Mouse (Mus musculus) testis, adult 2 months (tissue): ENCODE data around the gene Cgas. TPM values are rescaled to one million over a fixed set of nuclear protein-coding genes. Genes with fewer than 3 reads are reported as not detected.
A peak's percentile ranks its signal among the peaks of the same experiment; 100 is the strongest.

Experiments
- H3K27ac ChIP-seq: fragments of 200-500 bp; 2 replicates; pipeline ENCODE4 v1.5.1; 2012; ENCODE audit warnings: low read depth, low read length; ENCODE audit not compliant: control insufficient read depth, insufficient read depth
- H3K27me3 ChIP-seq: fragments of 200-500 bp; 2 replicates; pipeline ENCODE4 v1.6.1; 2012; ENCODE audit warnings: mild to moderate bottlenecking, low read length, moderate library complexity; ENCODE audit not compliant: control insufficient read depth, insufficient read depth
- H3K36me3 ChIP-seq: fragments of 200-500 bp; 2 replicates; pipeline ENCODE4 v1.6.1; 2012; ENCODE audit warnings: mild to moderate bottlenecking, low read length; ENCODE audit not compliant: control insufficient read depth, insufficient read depth
- H3K4me1 ChIP-seq: fragments of 200-500 bp; 2 replicates; pipeline ENCODE4 v1.6.1; 2012; ENCODE audit warnings: low read length; ENCODE audit not compliant: control insufficient read depth, insufficient read depth
- H3K4me3 ChIP-seq: fragments of 200-500 bp; 2 replicates; pipeline ENCODE4 v1.5.1; 2012; ENCODE audit warnings: low read depth, mild to moderate bottlenecking, low read length, moderate library complexity, mixed read lengths; ENCODE audit not compliant: control insufficient read depth
- CTCF ChIP-seq: fragments of 200-500 bp; IDR thresholded peaks from 2 replicates; pipeline ENCODE4 v1.5.1; 2012; ENCODE audit warnings: low read depth, mild to moderate bottlenecking, inconsistent platforms, low read length, moderate library complexity; ENCODE audit not compliant: control insufficient read depth, insufficient read depth, insufficient replicate concordance
- POLR2A ChIP-seq: fragments of 200-500 bp; IDR thresholded peaks from 2 replicates; pipeline ENCODE4 v1.6.1; 2012; ENCODE audit warnings: low read depth, mild to moderate bottlenecking, inconsistent platforms, low read length, moderate library complexity; ENCODE audit not compliant: control insufficient read depth
- polyA plus RNA-seq: library from polyadenylated mRNA; depleted of rRNA; stranded (reverse); fragments of >200 nt; gene quantifications from 2 replicates; pipeline ENCODE4 v1.2.3, GENCODE M21; 2012; rRNA removed

Cgas gene
- polyA plus RNA-seq, 1 experiment: 0.09 TPM

- TF ChIP-seq CTCF (no peak), POLR2A (peak; percentile 86)
- H3K27ac ChIP-seq: peak within 1 kb of the TSS; percentile 88
- no peaks in the 10 kb centered on the region for H3K27me3 ChIP-seq
- H3K36me3 ChIP-seq: no peaks in the 10 kb centered on the region; the same call in 1 of the 2 replicates
- peaks cover 8% of the 10 kb centered on the region for H3K4me1 ChIP-seq
- H3K4me3 ChIP-seq: peak within 1 kb of the TSS; percentile 96
Measured at GRCm38 (mm10) chr9:78395630-78396351, 47.2 kb downstream of the Cgas start, which contains the start of gene Ddx43. TSS of gene Ddx43 (plus strand) at chr9:78395777.

GRCm38 (mm10) chr9:78395244-78395629, 47.8 kb downstream of the Cgas start:
- peak overlapping the region; percentile 86 for H3K27ac ChIP-seq
- no peaks in the 10 kb centered on the region; the same call in 1 of the 2 replicates for H3K36me3 ChIP-seq
- peaks cover 8% of the 10 kb centered on the region for H3K4me1 ChIP-seq
- TF ChIP-seq POLR2A (no peak), CTCF (no peak)
- H3K4me3 ChIP-seq: peak overlapping the region; percentile 96
- H3K27me3 ChIP-seq: no peaks in the 10 kb centered on the region

GRCm38 (mm10) chr9:78394602-78395001, 48.4 kb downstream of the Cgas start:
- Histone ChIP-seq H3K4me3 (no peak overlapping the region), H3K27me3 (no peaks in the 10 kb centered on the region), H3K4me1 (peaks cover 11% of the 10 kb centered on the region), H3K36me3 (no peaks in the 10 kb centered on the region; the same call in 1 of the 2 replicates), H3K27ac (no peak overlapping the region)
- TF ChIP-seq POLR2A: no peak
- TF ChIP-seq CTCF: no peak

- TF ChIP-seq POLR2A: no peak
- TF ChIP-seq CTCF: no peak
- H3K4me3 ChIP-seq: no peak overlapping the region
- H3K27me3 ChIP-seq: no peaks in the 10 kb centered on the region
- no peaks in the 10 kb centered on the region for H3K36me3 ChIP-seq
- peaks cover 11% of the 10 kb centered on the region for H3K4me1 ChIP-seq
- H3K27ac ChIP-seq: no peak overlapping the region
Measured at GRCm38 (mm10) chr9:78393741-78394140, 49.3 kb downstream of the Cgas start.

GRCm38 (mm10) chr9:78389981-78390380, 53.1 kb downstream of the Cgas start:
- Histone ChIP-seq H3K4me3 (no peak overlapping the region), H3K27me3 (no peaks in the 10 kb centered on the region), H3K27ac (no peak overlapping the region), H3K4me1 (peaks cover 3% of the 10 kb centered on the region), H3K36me3 (no peaks in the 10 kb centered on the region)
- TF ChIP-seq POLR2A: no peak
- no peak for TF ChIP-seq CTCF

GRCm38 (mm10) chr9:78386947-78387346, 56.1 kb downstream of the Cgas start:
- TF ChIP-seq CTCF (no peak), POLR2A (no peak)
- Histone ChIP-seq H3K27ac (no peak overlapping the region), H3K4me3 (no peak overlapping the region), H3K36me3 (no peaks in the 10 kb centered on the region), H3K27me3 (no peaks in the 10 kb centered on the region), H3K4me1 (peaks cover 3% of the 10 kb centered on the region; the same call in 1 of the 2 replicates)

GRCm38 (mm10) chr9:78385893-78386292, 57.1 kb downstream of the Cgas start:
- peaks cover 3% of the 10 kb centered on the region; the same call in 1 of the 2 replicates for H3K4me1 ChIP-seq
- no peaks in the 10 kb centered on the region for H3K27me3 ChIP-seq
- no peak overlapping the region for H3K4me3 ChIP-seq
- no peak overlapping the region for H3K27ac ChIP-seq
- no peak for TF ChIP-seq POLR2A
- TF ChIP-seq CTCF: no peak
- H3K36me3 ChIP-seq: no peaks in the 10 kb centered on the region

Other genes starting within 250 kb of the Cgas start
- 0.18 TPM in 1 of 2 replicates, not detected in the other for gene Gsta1, start 212.6 kb downstream of the Cgas start, polyA plus RNA-seq
- not detected in 2 replicates for gene Gm3776, start 186.1 kb downstream of the Cgas start, polyA plus RNA-seq
- not detected in 2 replicates for gene Gm10639, start 153.3 kb downstream of the Cgas start, polyA plus RNA-seq
- gene Omt2a, start 128.4 kb downstream of the Cgas start, polyA plus RNA-seq: not detected in 2 replicates
- gene Omt2b, start 115.6 kb downstream of the Cgas start, polyA plus RNA-seq: not detected in 2 replicates
- gene Gsta2, start 87.4 kb downstream of the Cgas start, polyA plus RNA-seq: 8.7 and 12.8 TPM in 2 replicates
- 0.47 and 1.2 TPM in 2 replicates for gene Dppa5a, start 75.1 kb downstream of the Cgas start, polyA plus RNA-seq
- gene Ooep, start 64.5 kb downstream of the Cgas start, polyA plus RNA-seq: not detected in 2 replicates
- gene Ddx43, start 47.5 kb downstream of the Cgas start, polyA plus RNA-seq: 3.0 and 4.0 TPM in 2 replicates
- 11.5 and 12.3 TPM in 2 replicates for gene Mto1, start 5.0 kb upstream of the Cgas start, polyA plus RNA-seq
- 3.4 and 3.7 TPM in 2 replicates for gene Gm17324, start 5.5 kb upstream of the Cgas start, polyA plus RNA-seq
- gene Eef1a1, start 45.9 kb upstream of the Cgas start, polyA plus RNA-seq: 2,003 and 2,102 TPM in 2 replicates
- gene Slc17a5, start 144.8 kb upstream of the Cgas start, polyA plus RNA-seq: 1.9 and 2.2 TPM in 2 replicates
- gene Cd109, start 172.3 kb upstream of the Cgas start, polyA plus RNA-seq: 6.1 and 7.6 TPM in 2 replicates